Mouse (Mus musculus): ENCODE results near the gene Gm49711. TPM values are rescaled to one million over a fixed set of nuclear protein-coding genes. Genes with fewer than 3 reads are reported as not detected.

The Gm49711 gene
- total and polyA plus RNA-seq, 2 experiments from 2014 or later = 0.99 TPM; not detected in 1

- no peak for ATAC-seq (ENCODE audit: low FRiP score)
- peak; percentile 25; the same call in 1 of the 2 replicates for TF ChIP-seq CTCF (IDR thresholded peaks at IDR 0.05)
- Histone ChIP-seq H3K4me1 (ENCODE audit: insufficient read depth, low read length) (peaks cover 6% of the 10 kb centered on the region; the same call in 1 of the 2 replicates), H3K4me2 (ENCODE audit: low read depth, low read length, poor library complexity, severe bottlenecking) (no peak overlapping the region), H3K4me3 (ENCODE audit: low read depth, low read length) (no peak overlapping the region), H3K9me3 (ENCODE audit: low read length) (no peaks in the 10 kb centered on the region), H3K27ac (ENCODE audit: low read depth, low read length) (no peak overlapping the region), H3K27me3 (ENCODE audit: insufficient read depth, low read length) (no peaks in the 10 kb centered on the region), H3K9ac (replicated peaks; ENCODE audit: low read length, poor library complexity, severe bottlenecking) (no peak overlapping the region), H3K36me3 (ENCODE audit: insufficient read depth, low read length) (no peaks in the 10 kb centered on the region)
- WGBS = 89% methylated on average over 15 of the region's 15 CpGs
- no peak for DNase-seq (ENCODE audit: low spot score)
These were observed 78.2 kb downstream of the Gm49711 start for GRCm38 (mm10) chr16:92136275-92136674.

- H3K27ac ChIP-seq (ENCODE audit: low read depth, low read length) = peak overlapping the region; percentile 1; the same call in 1 of the 2 replicates
- H3K9ac ChIP-seq (replicated peaks; ENCODE audit: low read length, poor library complexity, severe bottlenecking) = no peak overlapping the region
- peaks cover 6% of the 10 kb centered on the region; the same call in 1 of the 2 replicates for H3K4me1 ChIP-seq (ENCODE audit: insufficient read depth, low read length)
- ATAC-seq (ENCODE audit: low FRiP score) = no peak
- 26% methylated on average over 15 of the region's 15 CpGs for WGBS
- DNase-seq (ENCODE audit: low spot score) = peak; percentile 27
- H3K4me2 ChIP-seq (ENCODE audit: low read depth, low read length, poor library complexity, severe bottlenecking) = no peak overlapping the region
- no peak for TF ChIP-seq CTCF (IDR thresholded peaks at IDR 0.05)
- H3K9me3 ChIP-seq (ENCODE audit: low read length) = no peaks in the 10 kb centered on the region
- H3K4me3 ChIP-seq (ENCODE audit: low read depth, low read length) = no peak overlapping the region
- H3K27me3 ChIP-seq (ENCODE audit: insufficient read depth, low read length) = no peaks in the 10 kb centered on the region
- H3K36me3 ChIP-seq (ENCODE audit: insufficient read depth, low read length) = no peaks in the 10 kb centered on the region
These were observed 81.5 kb downstream of the Gm49711 start for GRCm38 (mm10) chr16:92139386-92140261.

- Histone ChIP-seq H3K4me3 (ENCODE audit: low read depth, low read length) (no peak overlapping the region), H3K4me2 (ENCODE audit: low read depth, low read length, poor library complexity, severe bottlenecking) (no peak overlapping the region), H3K27ac (ENCODE audit: low read depth, low read length) (no peak overlapping the region), H3K27me3 (ENCODE audit: insufficient read depth, low read length) (no peaks in the 10 kb centered on the region), H3K9ac (replicated peaks; ENCODE audit: low read length, poor library complexity, severe bottlenecking) (no peak overlapping the region), H3K9me3 (ENCODE audit: low read length) (no peaks in the 10 kb centered on the region), H3K4me1 (ENCODE audit: insufficient read depth, low read length) (peaks cover 6% of the 10 kb centered on the region; the same call in 1 of the 2 replicates), H3K36me3 (ENCODE audit: insufficient read depth, low read length) (no peaks in the 10 kb centered on the region)
- WGBS = 60% methylated on average over 9 of the region's 9 CpGs
- DNase-seq (ENCODE audit: low spot score) = no peak
- no peak for ATAC-seq (ENCODE audit: low FRiP score)
- no peak for TF ChIP-seq CTCF (IDR thresholded peaks at IDR 0.05)
These were observed 82.2 kb downstream of the Gm49711 start for GRCm38 (mm10) chr16:92140328-92140727.

GRCm38 (mm10) chr16:92141021-92141420, 82.9 kb downstream of the Gm49711 start:
- no peak for TF ChIP-seq CTCF (IDR thresholded peaks at IDR 0.05)
- DNase-seq (ENCODE audit: low spot score) = peak; percentile 32
- Histone ChIP-seq H3K36me3 (ENCODE audit: insufficient read depth, low read length) (no peaks in the 10 kb centered on the region), H3K9me3 (ENCODE audit: low read length) (no peaks in the 10 kb centered on the region), H3K9ac (replicated peaks; ENCODE audit: low read length, poor library complexity, severe bottlenecking) (no peak overlapping the region), H3K4me1 (ENCODE audit: insufficient read depth, low read length) (peaks cover 6% of the 10 kb centered on the region; the same call in 1 of the 2 replicates), H3K27ac (ENCODE audit: low read depth, low read length) (no peak overlapping the region), H3K4me3 (ENCODE audit: low read depth, low read length) (no peak overlapping the region), H3K27me3 (ENCODE audit: insufficient read depth, low read length) (no peaks in the 10 kb centered on the region), H3K4me2 (ENCODE audit: low read depth, low read length, poor library complexity, severe bottlenecking) (no peak overlapping the region)
- 85% methylated on average over 12 of the region's 12 CpGs for WGBS
- no peak for ATAC-seq (ENCODE audit: low FRiP score)

- Histone ChIP-seq H3K9ac (replicated peaks; ENCODE audit: low read length, poor library complexity, severe bottlenecking) (no peak overlapping the region), H3K27ac (ENCODE audit: low read depth, low read length) (no peak overlapping the region), H3K4me2 (ENCODE audit: low read depth, low read length, poor library complexity, severe bottlenecking) (no peak overlapping the region), H3K9me3 (ENCODE audit: low read length) (no peaks in the 10 kb centered on the region), H3K4me1 (ENCODE audit: insufficient read depth, low read length) (peaks cover 6% of the 10 kb centered on the region; the same call in 1 of the 2 replicates), H3K27me3 (ENCODE audit: insufficient read depth, low read length) (no peaks in the 10 kb centered on the region), H3K36me3 (ENCODE audit: insufficient read depth, low read length) (no peaks in the 10 kb centered on the region), H3K4me3 (ENCODE audit: low read depth, low read length) (no peak overlapping the region)
- ATAC-seq (ENCODE audit: low FRiP score) (no peak), DNase-seq (ENCODE audit: low spot score) (peak; percentile 24)
- no peak for TF ChIP-seq CTCF (IDR thresholded peaks at IDR 0.05)
- WGBS = 49% methylated on average over 9 of the region's 9 CpGs
These were observed 84.4 kb downstream of the Gm49711 start for GRCm38 (mm10) chr16:92142426-92143012.

Measured in midbrain, postnatal 0 days (tissue).